Mouse (Mus musculus) C2C12 (cell line): ENCODE data around the gene Gm11562. TPM values are rescaled to one million over a fixed set of nuclear protein-coding genes. Genes with fewer than 3 reads are reported as not detected.
A peak's percentile ranks its signal among the peaks of the same experiment; 100 is the strongest.
"Not testable (repeated sequence)": the region's sequence is repeated elsewhere in the genome, so short reads cannot be mapped to it uniquely, and the experiment has no call there.

Source experiments
- H3K27me3 ChIP-seq: one replicate; pipeline ENCODE4 v1.6.1; 2011; ENCODE audit not compliant: control insufficient read depth, insufficient read depth, insufficient read length
- H3K36me3 ChIP-seq: one replicate; pipeline ENCODE4 v1.6.1; 2011; ENCODE audit not compliant: control insufficient read depth, insufficient read depth
- H3K4me3 ChIP-seq: one replicate; pipeline ENCODE4 v1.5.1; 2011; ENCODE audit warnings: mild to moderate bottlenecking, control low read depth; ENCODE audit not compliant: poor library complexity, insufficient read depth, severe bottlenecking
- H3K79me2 ChIP-seq: one replicate; pipeline ENCODE4 v1.6.1; 2011; ENCODE audit not compliant: control insufficient read depth, insufficient read depth
- H3K79me3 ChIP-seq: one replicate; pipeline ENCODE4 v1.6.1; 2011; ENCODE audit warnings: low read depth, control low read depth
- H3ac ChIP-seq: one replicate; pipeline ENCODE3; 2011; ENCODE audit warnings: low read depth; ENCODE audit not compliant: control insufficient read depth, insufficient read length
- CEBPB ChIP-seq: IDR thresholded peaks from one replicate; pipeline ENCODE4 v1.6.1; 2011; ENCODE audit warnings: low read depth, mild to moderate bottlenecking, control low read depth, moderate library complexity
- CTCF ChIP-seq: IDR thresholded peaks from one replicate; pipeline ENCODE4 v1.5.1; 2011; ENCODE audit not compliant: control insufficient read depth, insufficient read depth, insufficient read length
- FOSL1 ChIP-seq: IDR thresholded peaks from one replicate; pipeline ENCODE4 v1.8.0; 2011; ENCODE audit warnings: mild to moderate bottlenecking, low read length; ENCODE audit not compliant: poor library complexity, insufficient read depth, severe bottlenecking
- MAX ChIP-seq: IDR thresholded peaks from one replicate; pipeline ENCODE4 v1.6.1; 2011; ENCODE audit warnings: mild to moderate bottlenecking, control low read depth
- MYOD1 ChIP-seq: IDR thresholded peaks from one replicate; pipeline ENCODE4 v1.6.1; 2011; ENCODE audit warnings: low read depth; ENCODE audit not compliant: control insufficient read depth, insufficient read length
- MYOG ChIP-seq: IDR thresholded peaks from one replicate; pipeline ENCODE4 v1.6.1; 2011; ENCODE audit not compliant: control insufficient read depth, insufficient read length; ENCODE audit errors: extremely low read depth
- USF1 ChIP-seq: IDR thresholded peaks from one replicate; pipeline ENCODE4 v1.6.1; 2011; ENCODE audit warnings: low read depth, mild to moderate bottlenecking, control low read depth, moderate library complexity
- polyA plus RNA-seq: library from polyadenylated mRNA; unstranded; fragments of >200 nt; fragmentation: generic; extraction: Trizol; gene quantifications from one replicate; pipeline ENCODE4 v1.2.1, GENCODE M21; 2012; ENCODE audit warnings: missing spikeins

Gene Gm11562
- polyA plus RNA-seq, 1 experiment, result not detected

GRCm38 (mm10) chr11:99609126-99609525, 11.1 kb downstream of the Gm11562 start:
- Histone ChIP-seq H3K4me3 (no peak overlapping the region), H3K79me2 (no peaks in the 10 kb centered on the region), H3K27me3 (no peaks in the 10 kb centered on the region), H3ac (no peak overlapping the region), H3K36me3 (no peaks in the 10 kb centered on the region), H3K79me3 (no peaks in the 10 kb centered on the region)
- TF ChIP-seq FOSL1 (no peak), MYOD1 (no peak), CEBPB (no peak), CTCF (no peak), USF1 (no peak), MYOG (no peak), MAX (no peak)

GRCm38 (mm10) chr11:99603208-99603607, 17.0 kb downstream of the Gm11562 start, which contains the start of gene Gm11938:
Gene Gm11938 (minus strand): TSS chr11:99603308.
- not testable (repeated sequence) for H3K79me2 ChIP-seq, H3ac ChIP-seq, H3K27me3 ChIP-seq, H3K36me3 ChIP-seq, H3K79me3 ChIP-seq, H3K4me3 ChIP-seq

GRCm38 (mm10) chr11:99597742-99598141, 22.5 kb downstream of the Gm11562 start, which contains the start of gene Krtap9-3:
Gene Krtap9-3 (minus strand): TSS chr11:99598105.
- TF ChIP-seq MYOD1, result peak; percentile 88
- H3ac ChIP-seq, result not testable (repeated sequence)

GRCm38 (mm10) chr11:99590981-99591380, 29.3 kb downstream of the Gm11562 start, which contains the start of gene Krtap1-3:
Gene Krtap1-3 (minus strand): TSS chr11:99591339.
- no peak within 1 kb of the TSS for H3K4me3 ChIP-seq
- no peaks in the 10 kb centered on the region for H3K27me3 ChIP-seq
- no peaks in the 10 kb centered on the region for H3K79me3 ChIP-seq

More at GRCm38 (mm10) chr11:99597742-99598141, 22.5 kb downstream of the Gm11562 start, which contains the start of gene Krtap9-3:
- H3K79me3 ChIP-seq, H3K4me3 ChIP-seq, H3K27me3 ChIP-seq, H3K79me2 ChIP-seq, H3K36me3 ChIP-seq: not testable (repeated sequence)

GRCm38 (mm10) chr11:99585096-99585495, 35.1 kb downstream of the Gm11562 start:
- TF ChIP-seq USF1 (no peak), MAX (no peak), CEBPB (no peak), MYOD1 (no peak), CTCF (no peak), FOSL1 (no peak), MYOG (no peak)

More at GRCm38 (mm10) chr11:99590981-99591380, 29.3 kb downstream of the Gm11562 start, which contains the start of gene Krtap1-3:
- no peaks in the 10 kb centered on the region for H3K36me3 ChIP-seq
- TF ChIP-seq CTCF (no peak), CEBPB (no peak), USF1 (no peak), MYOD1 (peak; percentile 96), MYOG (no peak), FOSL1 (no peak)
- no peak within 1 kb of the TSS for H3ac ChIP-seq
- no peaks in the 10 kb centered on the region for H3K79me2 ChIP-seq

GRCm38 (mm10) chr11:99583245-99583704, 37.0 kb downstream of the Gm11562 start, which contains the start of gene Krtap1-4:
Gene Krtap1-4 (minus strand): TSS chr11:99583654.
- TF ChIP-seq MYOG (no peak), MYOD1 (peak; percentile 71)
- H3ac ChIP-seq, result no peak within 1 kb of the TSS
- no peaks in the 10 kb centered on the region for H3K36me3 ChIP-seq
- no peaks in the 10 kb centered on the region for H3K79me2 ChIP-seq
- no peaks in the 10 kb centered on the region for H3K79me3 ChIP-seq
- no peak within 1 kb of the TSS for H3K4me3 ChIP-seq
- H3K27me3 ChIP-seq, result no peaks in the 10 kb centered on the region

More at GRCm38 (mm10) chr11:99585096-99585495, 35.1 kb downstream of the Gm11562 start:
- Histone ChIP-seq H3K4me3 (no peak overlapping the region), H3K79me2 (no peaks in the 10 kb centered on the region), H3K79me3 (no peaks in the 10 kb centered on the region), H3K36me3 (no peaks in the 10 kb centered on the region), H3ac (no peak overlapping the region), H3K27me3 (no peaks in the 10 kb centered on the region)
